Mouse (Mus musculus) hindbrain, postnatal 0 days (tissue): ENCODE measurements around the gene Rilp. TPM values are rescaled to one million over a fixed set of nuclear protein-coding genes. Genes with fewer than 3 reads are reported as not detected.

ENCODE experiments used
- ATAC-seq: fragments of 200-750 bp; cut with Nextera tagmentation; 2 replicates; pipeline ENCODE4 v1.8.0; 2017; ENCODE audit warnings: mild to moderate bottlenecking, moderate TSS enrichment, moderate library complexity
- DNase-seq: peaks from one replicate; pipeline ENCODE4 v3.0.0-alpha.2; 2015; ENCODE audit warnings: low spot score
- H3K27ac ChIP-seq: fragments of 300-500 bp; sonication (generic); 2 replicates; pipeline ENCODE4 v1.5.1; 2014; ENCODE audit warnings: mild to moderate bottlenecking
- H3K27me3 ChIP-seq: fragments of 300-500 bp; sonication (generic); 2 replicates; pipeline ENCODE4 v1.6.1; 2014; ENCODE audit warnings: low read length, mixed read lengths; ENCODE audit not compliant: insufficient read depth
- H3K36me3 ChIP-seq: fragments of 300-500 bp; sonication (generic); 2 replicates; pipeline ENCODE4 v1.6.1; 2014; ENCODE audit warnings: low read length, mixed read lengths; ENCODE audit not compliant: insufficient read depth
- H3K4me1 ChIP-seq: fragments of 300-500 bp; sonication (generic); 2 replicates; pipeline ENCODE4 v1.6.1; 2014; ENCODE audit warnings: antibody characterized with exemption, low read length, mixed read lengths; ENCODE audit not compliant: insufficient read depth
- H3K4me2 ChIP-seq: fragments of 300-500 bp; sonication (generic); 2 replicates; pipeline ENCODE4 v1.6.1; 2014; ENCODE audit warnings: low read depth, mild to moderate bottlenecking, low read length, moderate library complexity, mixed read lengths
- H3K4me3 ChIP-seq: fragments of 300-500 bp; sonication (generic); 2 replicates; pipeline ENCODE4 v1.5.1; 2014; ENCODE audit warnings: low read length
- H3K9ac ChIP-seq: fragments of 300-500 bp; sonication (generic); replicated peaks from 2 replicates; pipeline ENCODE4 v1.6.1; 2014; ENCODE audit warnings: mild to moderate bottlenecking, low read length, moderate library complexity, mixed read lengths
- H3K9me3 ChIP-seq: fragments of 300-500 bp; sonication (generic); 2 replicates; pipeline ENCODE4 v1.6.1; 2016; ENCODE audit warnings: low read length, mixed read lengths
- CTCF ChIP-seq: IDR thresholded peaks from 2 replicates; pipeline ENCODE4 v1.5.1; 2016; ENCODE audit warnings: antibody characterized with exemption, control low read depth, low read depth
- WGBS: fragments of 180-500 bp; shearing (Covaris S2); extraction: QIAGEN DNeasy Blood & Tissue Kit; methylation state at CpG from one replicate; pipeline ENCODE4 v1.1.7; 2014; 5-methylcytosine and 5-hydroxymethylcytosine counted together
- polyA plus RNA-seq: library from polyadenylated mRNA; unstranded; fragments of >200 nt; fragmentation: Nextera tagmentation; extraction: Ambion mirVana; gene quantifications from 2 replicates; pipeline ENCODE4 v1.2.1, GENCODE M21; 2015
- total RNA-seq: library from RNA; depleted of rRNA; stranded (reverse); fragments of >200 nt; gene quantifications from 2 replicates; pipeline ENCODE4 v1.2.3, GENCODE M21; 2014

Rilp gene
- total and polyA plus RNA-seq, 2 experiments from 2014 or later = 3.9 to 7.6 TPM

DNA sequence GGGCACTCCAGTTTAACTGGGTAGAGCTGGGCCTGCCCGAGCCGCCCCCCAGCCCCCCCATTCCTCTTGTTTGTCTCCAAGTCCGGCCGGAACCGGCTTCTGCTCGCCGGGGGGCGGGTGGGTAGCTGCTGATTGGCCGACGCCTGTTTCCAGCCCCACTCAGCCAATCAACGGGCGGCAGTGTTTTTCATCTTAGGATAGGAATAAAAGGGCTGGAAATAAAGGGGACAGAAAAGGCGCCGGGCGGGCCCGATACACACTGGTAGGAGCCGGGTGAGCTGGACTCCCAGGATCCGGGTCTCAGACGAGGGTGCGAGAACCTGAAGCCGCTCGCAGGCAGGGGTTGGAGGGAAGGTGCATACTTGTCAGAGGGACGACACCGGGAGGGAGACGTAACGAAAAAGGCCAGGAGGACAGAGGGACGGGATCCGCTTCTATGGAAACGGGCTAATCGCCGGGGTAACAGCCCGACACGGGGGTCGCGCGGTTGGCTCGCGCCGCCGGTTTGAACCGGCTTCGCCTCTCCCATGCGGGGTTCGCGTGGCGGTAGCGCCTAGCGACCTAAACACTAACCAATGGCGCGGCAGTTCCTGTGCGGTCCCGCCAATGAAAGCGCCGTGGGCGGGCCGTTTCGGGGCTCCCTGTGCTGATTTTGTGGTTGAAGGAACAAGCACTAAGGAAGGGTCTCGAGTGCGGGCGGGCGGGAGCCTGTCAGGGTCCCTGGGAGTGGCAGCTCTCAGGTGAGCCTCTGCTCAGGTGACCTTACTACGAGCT lies 21.8 kb downstream of the Rilp start, which contains the start of gene Slc43a2:
Gene Slc43a2, plus strand, starts transcription at position 226 of the 774 bp plus-strand sequence.
- no peak for TF ChIP-seq CTCF
- ATAC-seq (peak; percentile 96), DNase-seq (peak; percentile 99)
- Histone ChIP-seq H3K36me3 (no peaks in the 10 kb centered on the region), H3K4me2 (peak within 1 kb of the TSS; percentile 100), H3K4me3 (peak within 1 kb of the TSS; percentile 55), H3K27me3 (no peaks in the 10 kb centered on the region), H3K9me3 (no peaks in the 10 kb centered on the region), H3K4me1 (0 out of 2 replicates have a peak, but pooled peaks cover 7% of the 10 kb centered on the region), H3K9ac (peak within 1 kb of the TSS; percentile 97), H3K27ac (peak within 1 kb of the TSS; percentile 99)
- WGBS = under 1% methylated on average over 62 of the region's 62 CpGs

- TF ChIP-seq CTCF = peak; percentile 20; the same call in 1 of the 2 replicates
- H3K27me3 ChIP-seq = no peaks in the 10 kb centered on the region
- ATAC-seq = no peak
- H3K27ac ChIP-seq = peak overlapping the region; percentile 99
- WGBS = 10% methylated on average over 38 of the region's 38 CpGs
- DNase-seq = peak; percentile 42
- 0 out of 2 replicates have a peak, but pooled peaks cover 7% of the 10 kb centered on the region for H3K4me1 ChIP-seq
- peak overlapping the region; percentile 100 for H3K4me2 ChIP-seq
- no peaks in the 10 kb centered on the region for H3K9me3 ChIP-seq
- H3K4me3 ChIP-seq = peak overlapping the region; percentile 55
- peak overlapping the region; percentile 97 for H3K9ac ChIP-seq
- H3K36me3 ChIP-seq = no peaks in the 10 kb centered on the region
Measured at GRCm38 (mm10) chr11:75532340-75533277, 22.7 kb downstream of the Rilp start.

GRCm38 (mm10) chr11:75533314-75534015 lies 23.6 kb downstream of the Rilp start:
- 67% methylated on average over 6 of the region's 6 CpGs for WGBS
- no peak for DNase-seq

GRCm38 (mm10) chr11:75534286-75535033 lies 24.6 kb downstream of the Rilp start:
- Histone ChIP-seq H3K36me3 (no peaks in the 10 kb centered on the region), H3K4me2 (peak overlapping the region; percentile 100), H3K9me3 (no peaks in the 10 kb centered on the region), H3K27me3 (no peaks in the 10 kb centered on the region), H3K27ac (no peak overlapping the region), H3K4me1 (0 out of 2 replicates have a peak, but pooled peaks cover 7% of the 10 kb centered on the region), H3K9ac (no peak overlapping the region), H3K4me3 (no peak overlapping the region)
- no peak for TF ChIP-seq CTCF
- 52% methylated on average over 4 of the region's 4 CpGs for WGBS
- ATAC-seq (no peak), DNase-seq (no peak)

More at GRCm38 (mm10) chr11:75533314-75534015, 23.6 kb downstream of the Rilp start:
- Histone ChIP-seq H3K36me3 (no peaks in the 10 kb centered on the region), H3K9me3 (no peaks in the 10 kb centered on the region), H3K4me2 (peak overlapping the region; percentile 100), H3K9ac (peak overlapping the region; percentile 97; the same call in 1 of the 2 replicates), H3K27ac (peak overlapping the region; percentile 99; the same call in 1 of the 2 replicates), H3K4me1 (0 out of 2 replicates have a peak, but pooled peaks cover 7% of the 10 kb centered on the region), H3K27me3 (no peaks in the 10 kb centered on the region), H3K4me3 (peak overlapping the region; percentile 55)
- no peak for ATAC-seq
- TF ChIP-seq CTCF = no peak

- DNase-seq (no peak), ATAC-seq (no peak)
- no peak overlapping the region for H3K4me3 ChIP-seq
- H3K27me3 ChIP-seq = no peaks in the 10 kb centered on the region
- H3K4me1 ChIP-seq = 0 out of 2 replicates have a peak, but pooled peaks cover 7% of the 10 kb centered on the region
- WGBS = 48% methylated on average over 13 of the region's 13 CpGs
- H3K9ac ChIP-seq = no peak overlapping the region
- H3K9me3 ChIP-seq = no peaks in the 10 kb centered on the region
- no peaks in the 10 kb centered on the region for H3K36me3 ChIP-seq
- peak overlapping the region; percentile 8; the same call in 1 of the 2 replicates for H3K27ac ChIP-seq
- peak overlapping the region; percentile 100 for H3K4me2 ChIP-seq
- TF ChIP-seq CTCF = no peak
Measured at GRCm38 (mm10) chr11:75535106-75535795, 25.4 kb downstream of the Rilp start.
